In the genomic region with DNA sequence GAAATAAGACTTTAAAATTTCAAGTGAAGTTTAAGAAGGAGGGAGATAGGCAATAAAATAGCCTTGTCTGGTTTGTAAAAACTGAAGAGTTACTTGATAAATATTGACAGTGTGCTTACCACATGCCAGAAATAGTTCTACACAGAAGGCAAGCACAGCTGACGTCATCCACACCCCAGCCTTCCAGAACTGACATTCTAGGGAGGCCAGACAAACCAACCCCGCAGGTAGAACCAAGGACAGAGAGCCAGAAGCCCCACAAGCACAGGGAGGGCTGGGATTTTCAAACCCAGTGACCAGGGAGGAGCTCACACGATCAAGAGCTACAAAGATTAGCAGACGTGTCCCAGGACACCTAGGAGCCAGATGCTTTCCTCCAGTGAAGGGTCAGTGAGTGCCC, we compare ENCODE assay signal across 12 mouse cellular contexts.
DNase-seq lines count a peak whose midpoint lies in the region; ATAC-seq and TF ChIP-seq lines count a peak whose summit lies in the region.
"Had no signal": no experiment of that assay in that cellular context is flagged by ENCODE, and none has a peak within 500 bp of the region (broad histone marks: within the 10 kb centered on the region; RNA-seq: fewer than 3 reads in every experiment).

No protein-coding gene starts in this region.

- intact Hi-C loops in left cerebral cortex, adult 2 months (cut with DNase I): no loop called here

- no peak overlapping the region for H3K9ac ChIP-seq in heart, embryonic 15.5 days
- no peak overlapping the region for H3K9ac ChIP-seq in limb, embryonic 14.5 days (ENCODE audit: low read depth, low read length, severe bottlenecking)
- H3K9ac ChIP-seq: neural tube, embryonic 12.5 days had no signal

- H3K27me3 ChIP-seq in heart, embryonic 15.5 days: no peaks in the 10 kb centered on the region
- no peaks in the 10 kb centered on the region for H3K27me3 ChIP-seq in limb, embryonic 14.5 days (ENCODE audit: control insufficient read depth, insufficient read depth, low read length)
- H3K27me3 ChIP-seq: neural tube, embryonic 12.5 days had no signal

- TF ChIP-seq POLR2A in limb, embryonic 14.5 days (IDR thresholded peaks at IDR 0.05; ENCODE audit: borderline replicate concordance, extremely low read depth, insufficient read depth, insufficient read length): no peak

- H3K4me1 ChIP-seq in heart, embryonic 15.5 days (replicated peaks): peaks cover 62% of the 10 kb centered on the region
- peaks cover 31% of the 10 kb centered on the region for H3K4me1 ChIP-seq in limb, embryonic 14.5 days (ENCODE audit: control insufficient read depth, insufficient read depth, low read length)

- no peak; the same call in 1 of the 2 replicates for ATAC-seq in heart, embryonic 15.5 days (replicated peaks; ENCODE audit: insufficient number of reproducible peaks, insufficient read depth, low FRiP score, low read depth)
- no peak for ATAC-seq in limb, embryonic 14.5 days (ENCODE audit: low FRiP score, low read depth)

- H3K36me3 ChIP-seq in heart, embryonic 15.5 days: no peaks in the 10 kb centered on the region
- H3K36me3 ChIP-seq in limb, embryonic 14.5 days (ENCODE audit: control insufficient read depth, insufficient read depth, low read length): no peaks in the 10 kb centered on the region
- H3K36me3 ChIP-seq: neural tube, embryonic 12.5 days had no signal

- H3K4me2 ChIP-seq in heart, embryonic 15.5 days: no peak overlapping the region
- H3K4me2 ChIP-seq in limb, embryonic 14.5 days (replicated peaks; ENCODE audit: low read depth, low read length, severe bottlenecking): no peak overlapping the region
- H3K4me2 ChIP-seq: neural tube, embryonic 12.5 days had no signal

- H3K9me3 ChIP-seq in heart, embryonic 15.5 days (replicated peaks): no peaks in the 10 kb centered on the region
- H3K9me3 ChIP-seq in limb, embryonic 14.5 days (ENCODE audit: control insufficient read depth, low read length): no peaks in the 10 kb centered on the region
- H3K9me3 ChIP-seq: neural tube, embryonic 12.5 days had no signal

- no peak overlapping the region for H3K4me3 ChIP-seq in heart, embryonic 15.5 days
- no peak overlapping the region for H3K4me3 ChIP-seq in limb, embryonic 14.5 days (replicated peaks; ENCODE audit: low read length)
- H3K4me3 ChIP-seq in left cerebral cortex, adult 2 months: no peak overlapping the region
- H3K4me3 ChIP-seq: neural tube, embryonic 12.5 days had no signal

- 18% methylated on average over 4 of the region's 4 CpGs for WGBS in heart, embryonic 15.5 days
- 43% methylated on average over 4 of the region's 4 CpGs for WGBS in limb, embryonic 14.5 days

- peak overlapping the region; percentile 79 for H3K27ac ChIP-seq in heart, embryonic 15.5 days
- H3K27ac ChIP-seq in limb, embryonic 14.5 days (replicated peaks; ENCODE audit: low read depth, low read length): no peak overlapping the region
- H3K27ac ChIP-seq in left cerebral cortex, adult 2 months: no peak overlapping the region
- H3K27ac ChIP-seq: neural tube, embryonic 12.5 days had no signal

- TF ChIP-seq CTCF in left cerebral cortex, adult 2 months (IDR thresholded peaks at IDR 0.05): no peak

- DNase-seq in urinary bladder, postnatal 14 days (ENCODE audit: low spot score): peak; percentile 59
- no peak for DNase-seq in urinary bladder, postnatal 36 days (ENCODE audit: low spot score in 2 of 2)
- DNase-seq in limb, embryonic 14.5 days (ENCODE audit: low spot score): peak; percentile 41
- DNase-seq in spleen, adult 12 weeks (ENCODE audit: low spot score): no peak
- no peak for DNase-seq in embryo, embryonic 10.5 days (ENCODE audit: low spot score)
- DNase-seq in right cerebral cortex, postnatal 36 days (ENCODE audit: low spot score in 2 of 2): no peak
- no peak for DNase-seq in left cerebral cortex, adult 2 months (ENCODE audit: extremely low spot score in 1 of 2, low spot score in 2 of 2)
- DNase-seq: gastrocnemius, postnatal 36 days; layer of hippocampus, postnatal 36 days; thymus, postnatal 36 days had no signal

Comparison
In these comparisons a context has a peak if more than half of its experiments do, and no peak if none do; other contexts are left out.
1. DNase-seq: peak in urinary bladder, postnatal 14 days (single experiment) and limb, embryonic 14.5 days (single experiment); none in urinary bladder, postnatal 36 days (0 of 2), spleen, adult 12 weeks (single experiment), embryo, embryonic 10.5 days (single experiment), right cerebral cortex, postnatal 36 days (0 of 2) and left cerebral cortex, adult 2 months (0 of 2).